Mouse (Mus musculus): ENCODE results near the gene P3h3. TPM values are rescaled to one million over a fixed set of nuclear protein-coding genes. Genes with fewer than 3 reads are reported as not detected.
"Not testable (repeated sequence)": the region's sequence is repeated elsewhere in the genome, so short reads cannot be mapped to it uniquely, and the experiment has no call there.

P3h3 gene
- polyA plus RNA-seq, 1 experiment, result 8.7 TPM

DNA sequence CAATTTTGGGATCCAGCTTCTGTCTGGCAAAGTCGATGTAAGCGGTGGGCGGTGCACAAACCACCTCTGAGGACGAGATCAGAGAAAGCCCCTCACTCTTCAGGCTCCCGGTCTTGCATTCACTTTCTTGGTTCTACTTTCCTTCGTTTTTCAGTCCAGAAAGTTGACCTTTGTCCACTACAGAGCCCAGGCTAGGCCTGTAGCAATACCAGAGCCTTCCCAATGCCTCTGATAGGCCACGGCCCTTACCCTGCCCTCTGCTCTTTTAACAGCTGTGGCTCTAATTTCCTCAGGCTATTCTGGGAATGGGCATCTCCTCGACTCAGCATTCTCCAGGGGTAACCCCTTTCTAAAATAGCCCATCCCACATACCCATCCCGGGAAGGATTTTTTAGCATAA lies 44.7 kb downstream of the P3h3 start:
- Histone ChIP-seq H3K4me3 (ENCODE audit: low read depth, low read length) (peak overlapping the region; percentile 88), H3K27ac (ENCODE audit: insufficient read depth, low read depth, low read length) (peak overlapping the region; percentile 65), H3K27me3 (ENCODE audit: control insufficient read depth, insufficient read depth, low read length) (no peaks in the 10 kb centered on the region), H3K36me3 (ENCODE audit: control insufficient read depth, insufficient read depth, low read length) (peaks cover 29% of the 10 kb centered on the region), H3K4me1 (ENCODE audit: control insufficient read depth, insufficient read depth, insufficient read length, low read length) (peaks cover 17% of the 10 kb centered on the region; the same call in 1 of the 2 replicates)
- no peak for TF ChIP-seq CTCF (IDR thresholded peaks at IDR 0.05; ENCODE audit: extremely low read depth, insufficient read length, insufficient replicate concordance, low read depth, low read length)
- TF ChIP-seq POLR2A (IDR thresholded peaks at IDR 0.05; ENCODE audit: low read depth, low read length), result no peak
- WGBS, result 16% methylated on average over 9 of the region's 9 CpGs

DNA sequence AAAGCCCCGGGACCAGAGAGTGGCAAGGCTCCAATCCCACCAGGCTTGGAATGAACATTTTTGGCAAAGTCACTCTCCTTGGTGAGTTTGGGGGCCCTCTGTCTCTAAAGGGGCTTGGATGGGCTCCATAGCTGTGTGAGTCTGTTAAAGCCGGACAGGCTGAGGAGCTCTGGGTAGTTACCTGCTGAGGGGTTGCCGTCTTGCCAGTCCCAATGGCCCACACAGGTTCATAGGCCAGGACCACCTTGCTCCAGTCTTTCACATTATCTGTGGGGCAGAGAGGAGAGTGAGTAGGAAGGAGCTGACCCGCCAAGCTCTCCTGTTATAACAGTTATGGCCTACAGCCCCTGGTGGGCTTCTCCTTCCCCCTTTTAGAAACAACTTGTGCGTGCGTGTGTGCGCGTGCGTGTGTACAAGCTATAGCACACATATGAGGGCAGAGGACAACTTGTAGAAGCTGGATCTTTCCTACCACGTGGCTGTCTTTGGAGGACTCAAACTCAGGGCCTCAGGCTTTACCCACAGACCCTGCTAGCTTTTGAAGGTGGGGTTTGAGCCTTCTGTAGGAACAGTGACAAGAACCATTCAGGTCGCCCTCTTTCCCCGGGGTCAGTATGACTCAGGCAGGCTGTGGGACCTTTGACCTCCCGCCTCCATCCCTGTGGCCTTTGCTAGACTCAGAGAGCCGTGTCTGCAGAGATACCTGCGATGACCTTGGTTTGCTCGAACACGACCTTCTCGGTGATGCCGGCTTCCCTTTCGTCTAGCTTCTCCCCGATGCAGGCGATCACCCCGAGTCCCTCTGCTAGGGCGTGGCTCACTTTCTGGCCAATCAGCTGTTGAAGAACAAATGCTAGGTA lies 45.6 kb downstream of the P3h3 start:
- Histone ChIP-seq H3K27ac (ENCODE audit: insufficient read depth, low read depth, low read length) (peak overlapping the region; percentile 65), H3K36me3 (ENCODE audit: control insufficient read depth, insufficient read depth, low read length) (peaks cover 20% of the 10 kb centered on the region), H3K4me3 (ENCODE audit: low read depth, low read length) (peak overlapping the region; percentile 88), H3K4me1 (ENCODE audit: control insufficient read depth, insufficient read depth, insufficient read length, low read length) (peaks cover 24% of the 10 kb centered on the region; the same call in 1 of the 2 replicates), H3K27me3 (ENCODE audit: control insufficient read depth, insufficient read depth, low read length) (no peaks in the 10 kb centered on the region)
- TF ChIP-seq CTCF (IDR thresholded peaks at IDR 0.05; ENCODE audit: extremely low read depth, insufficient read length, insufficient replicate concordance, low read depth, low read length), result no peak
- 58% methylated on average over 24 of the region's 24 CpGs for WGBS

DNA sequence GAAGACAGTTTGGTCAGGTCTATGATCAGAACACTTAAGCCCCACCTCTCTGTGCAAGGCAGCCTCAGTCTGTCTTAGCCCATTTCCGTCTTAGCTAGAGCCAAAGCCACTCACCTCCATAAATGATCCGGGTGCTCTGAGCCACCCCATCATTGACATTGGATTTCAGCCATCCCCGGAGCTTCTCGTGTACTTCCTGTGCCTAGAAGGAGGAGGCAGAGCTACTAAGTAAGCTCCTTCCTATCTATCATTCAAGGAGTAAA lies 46.2 kb downstream of the P3h3 start:
- Histone ChIP-seq H3K27ac (ENCODE audit: insufficient read depth, low read depth, low read length) (no peak overlapping the region), H3K4me1 (ENCODE audit: control insufficient read depth, insufficient read depth, insufficient read length, low read length) (peaks cover 26% of the 10 kb centered on the region; the same call in 1 of the 2 replicates), H3K36me3 (ENCODE audit: control insufficient read depth, insufficient read depth, low read length) (peaks cover 16% of the 10 kb centered on the region), H3K27me3 (ENCODE audit: control insufficient read depth, insufficient read depth, low read length) (no peaks in the 10 kb centered on the region), H3K4me3 (ENCODE audit: low read depth, low read length) (no peak overlapping the region)
- TF ChIP-seq POLR2A (IDR thresholded peaks at IDR 0.05; ENCODE audit: low read depth, low read length) (no peak), CTCF (IDR thresholded peaks at IDR 0.05; ENCODE audit: extremely low read depth, insufficient read length, insufficient replicate concordance, low read depth, low read length) (no peak)
- 27% methylated on average over 4 of the region's 4 CpGs for WGBS

DNA sequence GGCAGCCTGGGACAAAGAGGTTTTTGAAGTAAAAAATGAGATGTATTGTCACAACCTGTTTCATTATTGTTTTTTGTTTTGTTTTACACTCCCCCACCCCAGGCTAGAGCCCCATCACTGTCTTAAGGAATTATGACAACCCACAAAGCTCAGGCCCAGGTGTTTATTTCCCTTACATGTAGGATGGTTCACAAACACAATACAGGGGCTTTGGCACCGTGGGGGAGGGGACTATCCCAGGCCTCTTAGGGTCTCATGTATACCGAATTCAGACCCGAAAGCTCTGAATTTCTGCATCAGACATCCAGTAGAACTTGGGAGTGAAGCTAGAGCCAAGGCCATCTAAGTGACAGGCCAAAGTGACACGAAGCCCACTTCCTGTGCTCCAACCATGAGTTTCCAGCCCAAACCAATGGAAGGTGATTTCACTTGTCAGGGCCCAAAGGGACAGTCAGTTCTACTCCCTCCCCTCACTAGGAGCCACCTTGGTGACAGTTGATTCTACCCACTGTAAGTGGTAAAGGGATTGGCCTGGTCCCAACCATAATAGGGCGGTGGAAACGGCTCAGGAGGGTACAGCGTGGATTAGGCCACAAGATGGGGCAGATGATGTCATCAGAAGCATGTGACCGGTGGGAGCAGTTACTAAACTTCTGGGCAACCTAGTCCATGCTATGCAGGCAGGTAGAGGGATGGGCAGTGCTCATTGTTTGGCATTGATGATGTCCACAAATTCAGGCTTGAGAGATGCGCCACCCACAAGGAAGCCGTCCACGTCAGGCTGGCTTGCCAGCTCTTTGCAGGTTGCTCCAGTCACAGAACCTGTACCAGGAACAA lies 46.8 kb downstream of the P3h3 start:
- H3K27ac ChIP-seq (ENCODE audit: insufficient read depth, low read depth, low read length); H3K27me3 ChIP-seq (ENCODE audit: control insufficient read depth, insufficient read depth, low read length); H3K4me3 ChIP-seq (ENCODE audit: low read depth, low read length): not testable (repeated sequence)
- Histone ChIP-seq H3K4me1 (ENCODE audit: control insufficient read depth, insufficient read depth, insufficient read length, low read length) (peaks cover 27% of the 10 kb centered on the region; the same call in 1 of the 2 replicates), H3K36me3 (ENCODE audit: control insufficient read depth, insufficient read depth, low read length) (peaks cover 16% of the 10 kb centered on the region)
- 80% methylated on average over 11 of the region's 11 CpGs for WGBS

GRCm38 (mm10) chr6:124809775-124810538 lies 47.6 kb downstream of the P3h3 start:
- H3K4me1 ChIP-seq (ENCODE audit: control insufficient read depth, insufficient read depth, insufficient read length, low read length), result peaks cover 27% of the 10 kb centered on the region
- WGBS, result 57% methylated on average over 14 of the region's 14 CpGs

DNA sequence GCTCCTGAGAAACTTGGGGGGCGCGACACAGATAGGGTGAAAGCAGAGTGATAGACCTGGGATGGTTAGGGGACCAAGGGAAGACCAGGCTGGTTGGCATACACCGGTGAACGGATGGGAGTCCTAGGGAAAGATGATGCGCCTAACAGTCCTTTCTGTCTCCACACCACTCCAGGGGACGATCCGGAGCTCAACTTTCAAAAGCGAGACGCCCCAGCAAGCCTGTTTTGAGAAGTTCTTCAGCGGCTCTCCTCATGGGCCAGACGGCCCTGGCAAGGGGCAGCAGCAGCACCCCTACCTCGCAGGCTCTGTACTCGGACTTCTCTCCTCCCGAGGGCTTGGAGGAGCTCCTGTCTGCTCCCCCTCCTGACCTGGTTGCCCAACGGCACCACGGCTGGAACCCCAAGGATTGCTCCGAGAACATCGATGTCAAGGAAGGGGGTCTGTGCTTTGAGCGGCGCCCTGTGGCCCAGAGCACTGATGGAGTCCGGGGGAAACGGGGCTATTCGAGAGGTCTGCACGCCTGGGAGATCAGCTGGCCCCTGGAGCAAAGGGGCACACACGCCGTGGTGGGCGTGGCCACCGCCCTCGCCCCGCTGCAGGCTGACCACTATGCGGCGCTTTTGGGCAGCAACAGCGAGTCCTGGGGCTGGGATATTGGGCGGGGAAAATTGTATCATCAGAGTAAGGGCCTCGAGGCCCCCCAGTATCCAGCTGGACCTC lies 48.3 kb downstream of the P3h3 start:
- Histone ChIP-seq H3K27ac (ENCODE audit: insufficient read depth, low read depth, low read length) (peak overlapping the region; percentile 92), H3K4me1 (ENCODE audit: control insufficient read depth, insufficient read depth, insufficient read length, low read length) (peaks cover 23% of the 10 kb centered on the region), H3K4me3 (ENCODE audit: low read depth, low read length) (peak overlapping the region; percentile 68), H3K36me3 (ENCODE audit: control insufficient read depth, insufficient read depth, low read length) (peaks cover 16% of the 10 kb centered on the region), H3K27me3 (ENCODE audit: control insufficient read depth, insufficient read depth, low read length) (no peaks in the 10 kb centered on the region)
- under 1% methylated on average over 35 of the region's 35 CpGs for WGBS
- TF ChIP-seq CTCF (IDR thresholded peaks at IDR 0.05; ENCODE audit: extremely low read depth, insufficient read length, insufficient replicate concordance, low read depth, low read length) (peak; percentile 62), POLR2A (IDR thresholded peaks at IDR 0.05; ENCODE audit: low read depth, low read length) (no peak)

More at GRCm38 (mm10) chr6:124809775-124810538, 47.6 kb downstream of the P3h3 start:
- Histone ChIP-seq H3K36me3 (ENCODE audit: control insufficient read depth, insufficient read depth, low read length) (peaks cover 16% of the 10 kb centered on the region), H3K27me3 (ENCODE audit: control insufficient read depth, insufficient read depth, low read length) (no peaks in the 10 kb centered on the region), H3K4me3 (ENCODE audit: low read depth, low read length) (peak overlapping the region; percentile 68), H3K27ac (ENCODE audit: insufficient read depth, low read depth, low read length) (no peak overlapping the region)
- TF ChIP-seq CTCF (IDR thresholded peaks at IDR 0.05; ENCODE audit: extremely low read depth, insufficient read length, insufficient replicate concordance, low read depth, low read length) (no peak), POLR2A (IDR thresholded peaks at IDR 0.05; ENCODE audit: low read depth, low read length) (no peak)
